Mouse (Mus musculus): ENCODE results near the gene Jakmip3. TPM values are rescaled to one million over a fixed set of nuclear protein-coding genes. Genes with fewer than 3 reads are reported as not detected.

Gene Jakmip3
- polyA plus RNA-seq, 1 experiment: not detected

GRCm38 (mm10) chr7:139077283-139077682 is 136.8 kb downstream of the Jakmip3 start:
- Histone ChIP-seq H3K27ac (ENCODE audit: insufficient read depth, low read depth, low read length) (no peak overlapping the region), H3K4me1 (ENCODE audit: control insufficient read depth, insufficient read depth, insufficient read length, low read length) (no peaks in the 10 kb centered on the region), H3K4me3 (ENCODE audit: low read depth, low read length) (no peak overlapping the region), H3K27me3 (ENCODE audit: control insufficient read depth, insufficient read depth, low read length) (no peaks in the 10 kb centered on the region), H3K36me3 (ENCODE audit: control insufficient read depth, insufficient read depth, low read length) (no peaks in the 10 kb centered on the region)
- TF ChIP-seq CTCF (IDR thresholded peaks at IDR 0.05; ENCODE audit: extremely low read depth, insufficient read length, insufficient replicate concordance, low read depth, low read length) (no peak), POLR2A (IDR thresholded peaks at IDR 0.05; ENCODE audit: low read depth, low read length) (no peak)
- 42% methylated on average over 7 of the region's 7 CpGs for WGBS

- Histone ChIP-seq H3K27ac (ENCODE audit: insufficient read depth, low read depth, low read length) (no peak overlapping the region), H3K27me3 (ENCODE audit: control insufficient read depth, insufficient read depth, low read length) (no peaks in the 10 kb centered on the region), H3K36me3 (ENCODE audit: control insufficient read depth, insufficient read depth, low read length) (no peaks in the 10 kb centered on the region), H3K4me3 (ENCODE audit: low read depth, low read length) (no peak overlapping the region), H3K4me1 (ENCODE audit: control insufficient read depth, insufficient read depth, insufficient read length, low read length) (no peaks in the 10 kb centered on the region)
- no peak for TF ChIP-seq CTCF (IDR thresholded peaks at IDR 0.05; ENCODE audit: extremely low read depth, insufficient read length, insufficient replicate concordance, low read depth, low read length)
- TF ChIP-seq POLR2A (IDR thresholded peaks at IDR 0.05; ENCODE audit: low read depth, low read length): no peak
- WGBS: 59% methylated on average over 6 of the region's 6 CpGs
Observed at GRCm38 (mm10) chr7:139078181-139078580, 137.7 kb downstream of the Jakmip3 start.

GRCm38 (mm10) chr7:139079141-139079540 is 138.6 kb downstream of the Jakmip3 start:
- Histone ChIP-seq H3K27me3 (ENCODE audit: control insufficient read depth, insufficient read depth, low read length) (no peaks in the 10 kb centered on the region), H3K4me1 (ENCODE audit: control insufficient read depth, insufficient read depth, insufficient read length, low read length) (no peaks in the 10 kb centered on the region), H3K36me3 (ENCODE audit: control insufficient read depth, insufficient read depth, low read length) (no peaks in the 10 kb centered on the region), H3K4me3 (ENCODE audit: low read depth, low read length) (no peak overlapping the region), H3K27ac (ENCODE audit: insufficient read depth, low read depth, low read length) (no peak overlapping the region)
- WGBS: 72% methylated on average over 7 of the region's 7 CpGs
- TF ChIP-seq CTCF (IDR thresholded peaks at IDR 0.05; ENCODE audit: extremely low read depth, insufficient read length, insufficient replicate concordance, low read depth, low read length) (no peak), POLR2A (IDR thresholded peaks at IDR 0.05; ENCODE audit: low read depth, low read length) (no peak)

DNA sequence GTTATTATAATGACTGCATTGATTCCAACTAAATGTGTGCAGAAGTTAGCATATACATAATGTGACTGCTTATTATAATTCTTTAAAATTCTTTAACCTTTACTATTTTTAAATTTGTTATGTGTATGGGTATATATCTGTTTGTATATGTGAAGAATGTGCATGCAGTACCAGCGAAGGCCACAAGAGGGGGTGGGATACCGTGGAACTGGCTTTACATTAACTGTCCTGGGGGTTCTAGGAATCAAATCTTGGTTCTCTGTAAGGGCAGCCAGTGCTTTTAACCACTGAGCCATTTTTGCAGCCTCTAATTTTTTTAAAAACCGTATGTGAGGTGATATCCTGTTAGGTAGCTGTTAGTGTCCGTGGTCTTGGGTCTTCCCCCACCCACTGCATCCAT is 140.2 kb downstream of the Jakmip3 start:
- Histone ChIP-seq H3K4me1 (ENCODE audit: control insufficient read depth, insufficient read depth, insufficient read length, low read length) (no peaks in the 10 kb centered on the region), H3K36me3 (ENCODE audit: control insufficient read depth, insufficient read depth, low read length) (no peaks in the 10 kb centered on the region), H3K4me3 (ENCODE audit: low read depth, low read length) (no peak overlapping the region), H3K27me3 (ENCODE audit: control insufficient read depth, insufficient read depth, low read length) (peaks cover 4% of the 10 kb centered on the region; the same call in 1 of the 2 replicates), H3K27ac (ENCODE audit: insufficient read depth, low read depth, low read length) (no peak overlapping the region)
- WGBS: 64% methylated on average over 4 of the region's 4 CpGs
- TF ChIP-seq CTCF (IDR thresholded peaks at IDR 0.05; ENCODE audit: extremely low read depth, insufficient read length, insufficient replicate concordance, low read depth, low read length) (peak; percentile 15; the same call in 1 of the 2 replicates), POLR2A (IDR thresholded peaks at IDR 0.05; ENCODE audit: low read depth, low read length) (no peak)

- Histone ChIP-seq H3K36me3 (ENCODE audit: control insufficient read depth, insufficient read depth, low read length) (no peaks in the 10 kb centered on the region), H3K4me1 (ENCODE audit: control insufficient read depth, insufficient read depth, insufficient read length, low read length) (peaks cover 4% of the 10 kb centered on the region; the same call in 1 of the 2 replicates), H3K4me3 (ENCODE audit: low read depth, low read length) (no peak overlapping the region), H3K27ac (ENCODE audit: insufficient read depth, low read depth, low read length) (no peak overlapping the region), H3K27me3 (ENCODE audit: control insufficient read depth, insufficient read depth, low read length) (peaks cover 9% of the 10 kb centered on the region)
- WGBS: 66% methylated on average over 5 of the region's 5 CpGs
- no peak for TF ChIP-seq POLR2A (IDR thresholded peaks at IDR 0.05; ENCODE audit: low read depth, low read length)
Observed at GRCm38 (mm10) chr7:139081158-139081557, 140.6 kb downstream of the Jakmip3 start.

- Histone ChIP-seq H3K4me3 (ENCODE audit: low read depth, low read length) (no peak overlapping the region), H3K27ac (ENCODE audit: insufficient read depth, low read depth, low read length) (no peak overlapping the region), H3K4me1 (ENCODE audit: control insufficient read depth, insufficient read depth, insufficient read length, low read length) (peaks cover 4% of the 10 kb centered on the region; the same call in 1 of the 2 replicates), H3K27me3 (ENCODE audit: control insufficient read depth, insufficient read depth, low read length) (peaks cover 19% of the 10 kb centered on the region), H3K36me3 (ENCODE audit: control insufficient read depth, insufficient read depth, low read length) (no peaks in the 10 kb centered on the region)
- 84% methylated on average over 8 of the region's 8 CpGs for WGBS
- no peak for TF ChIP-seq CTCF (IDR thresholded peaks at IDR 0.05; ENCODE audit: extremely low read depth, insufficient read length, insufficient replicate concordance, low read depth, low read length)
- no peak for TF ChIP-seq POLR2A (IDR thresholded peaks at IDR 0.05; ENCODE audit: low read depth, low read length)
Observed at GRCm38 (mm10) chr7:139082281-139082680, 141.8 kb downstream of the Jakmip3 start.

DNA sequence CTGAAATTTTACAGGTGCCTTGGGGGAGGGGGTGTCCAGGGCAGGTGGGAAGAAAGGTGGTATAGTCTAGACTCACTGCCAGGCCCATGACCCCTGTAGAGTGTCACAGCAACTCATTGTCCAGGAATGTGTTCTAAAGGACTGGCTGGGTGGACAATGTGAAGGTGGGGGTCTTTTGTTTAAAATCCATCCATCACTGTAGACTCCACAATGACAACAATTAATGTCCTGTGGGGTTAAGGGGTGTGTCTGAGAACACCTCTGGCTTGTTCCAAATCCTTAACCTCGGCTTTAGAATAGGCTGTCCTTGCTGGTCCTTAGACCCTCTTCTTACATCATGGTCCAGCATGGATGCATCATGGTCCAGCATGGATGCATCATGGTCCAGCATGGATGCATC is 143.8 kb downstream of the Jakmip3 start:
- Histone ChIP-seq H3K36me3 (ENCODE audit: control insufficient read depth, insufficient read depth, low read length) (no peaks in the 10 kb centered on the region), H3K27ac (ENCODE audit: insufficient read depth, low read depth, low read length) (no peak overlapping the region), H3K4me3 (ENCODE audit: low read depth, low read length) (no peak overlapping the region), H3K4me1 (ENCODE audit: control insufficient read depth, insufficient read depth, insufficient read length, low read length) (peaks cover 4% of the 10 kb centered on the region; the same call in 1 of the 2 replicates), H3K27me3 (ENCODE audit: control insufficient read depth, insufficient read depth, low read length) (peaks cover 20% of the 10 kb centered on the region)
- 69% methylated on average over 1 of the region's 1 CpGs for whole genome bisulfite sequencing
- no peak for TF ChIP-seq CTCF (IDR thresholded peaks at IDR 0.05; ENCODE audit: extremely low read depth, insufficient read length, insufficient replicate concordance, low read depth, low read length)
- no peak for TF ChIP-seq POLR2A (IDR thresholded peaks at IDR 0.05; ENCODE audit: low read depth, low read length)
